Mouse (Mus musculus): ENCODE data around the gene Prkcq. TPM values are rescaled to one million over a fixed set of nuclear protein-coding genes. Genes with fewer than 3 reads are reported as not detected.

Prkcq gene
- polyA plus RNA-seq, 1 experiment = 180 TPM

- no peak overlapping the region for H3K27ac ChIP-seq (ENCODE audit: control insufficient read depth, insufficient read depth, low read depth, low read length)
- H3K4me1 ChIP-seq (ENCODE audit: control insufficient read depth, insufficient read depth, low read length) = no peaks in the 10 kb centered on the region
- H3K36me3 ChIP-seq (ENCODE audit: control insufficient read depth, insufficient read depth, low read length) = no peaks in the 10 kb centered on the region
- no peaks in the 10 kb centered on the region for H3K27me3 ChIP-seq (ENCODE audit: control insufficient read depth, insufficient read depth, low read length)
- no peak overlapping the region for H3K4me3 ChIP-seq (ENCODE audit: control insufficient read depth, low read depth, low read length)
- no peak for TF ChIP-seq POLR2A (IDR thresholded peaks at IDR 0.05; ENCODE audit: control insufficient read depth, low read depth, low read length)
- TF ChIP-seq CTCF (IDR thresholded peaks at IDR 0.05; ENCODE audit: control insufficient read depth, insufficient read depth, insufficient replicate concordance, low read depth, low read length) = no peak
Measured at GRCm38 (mm10) chr2:11347791-11348190, 175.9 kb downstream of the Prkcq start.
